Mouse (Mus musculus): Measurements from ENCODE around the gene Ripk4.

DNA sequence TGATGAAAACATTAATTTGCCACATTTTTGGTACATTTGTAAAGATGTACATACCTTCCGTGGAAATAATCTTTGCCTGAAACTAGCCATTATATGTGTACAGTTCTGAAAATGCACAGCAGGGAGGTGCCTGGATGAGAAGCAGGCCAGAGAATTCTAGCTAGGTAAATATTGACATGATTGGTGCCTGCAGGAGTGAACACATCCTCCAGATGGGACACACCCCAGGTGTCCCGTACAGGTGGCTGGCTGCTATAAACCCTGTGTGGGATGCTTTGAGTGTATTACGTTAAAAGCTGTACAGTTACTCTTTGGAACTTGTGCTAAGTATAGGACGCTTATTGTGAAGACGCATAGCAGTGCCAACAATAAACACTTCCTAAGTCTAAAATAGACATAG lies 19.5 kb upstream of the Ripk4 start:
- no peak for TF ChIP-seq CTCF (IDR thresholded peaks at IDR 0.05; ENCODE audit: low read depth)
- TF ChIP-seq EP300 (IDR thresholded peaks at IDR 0.05; ENCODE audit: low read depth), result no peak
